Mouse (Mus musculus): Measurements from ENCODE around the gene Msh3. TPM values are rescaled to one million over a fixed set of nuclear protein-coding genes. Genes with fewer than 3 reads are reported as not detected.

The Msh3 gene
- polyA plus RNA-seq, 1 experiment from 2014 or later: 24.8 TPM

DNA sequence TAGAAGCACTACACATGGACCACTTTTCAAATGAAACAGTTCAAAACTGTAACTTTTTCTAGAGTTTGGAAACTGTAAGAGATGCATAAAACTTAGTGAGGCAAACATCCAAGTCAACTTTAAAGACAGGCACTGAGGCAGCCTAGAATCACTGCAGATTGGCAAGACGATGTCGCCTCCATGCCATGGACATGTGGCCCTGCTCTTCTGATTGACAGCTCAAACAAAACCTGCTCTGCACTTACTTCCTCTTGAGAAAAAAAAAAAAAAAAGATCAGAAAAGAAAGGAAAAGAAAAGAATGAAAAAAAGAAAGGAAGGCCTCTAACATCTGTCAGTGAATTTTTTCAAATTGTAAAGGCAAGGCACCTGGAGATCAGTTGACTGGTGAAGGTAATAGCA, 77.8 kb downstream of the Msh3 start:
- peaks cover 10% of the 10 kb centered on the region for H3K4me1 ChIP-seq (replicated peaks; ENCODE audit: control insufficient read depth, insufficient read depth, low read length)
- no peak overlapping the region for H3K27ac ChIP-seq (ENCODE audit: low read length)
- ATAC-seq (ENCODE audit: low read depth): no peak
- no peak overlapping the region for H3K4me2 ChIP-seq (ENCODE audit: low read depth, low read length)
- no peaks in the 10 kb centered on the region for H3K27me3 ChIP-seq (ENCODE audit: control insufficient read depth, insufficient read depth, low read depth, low read length)
- no peaks in the 10 kb centered on the region; the same call in 1 of the 2 replicates for H3K36me3 ChIP-seq (ENCODE audit: control insufficient read depth, insufficient read depth, low read length)
- 87% methylated on average over 2 of the region's 2 CpGs for WGBS
- H3K9ac ChIP-seq (ENCODE audit: low read length): no peak overlapping the region
- no peak overlapping the region for H3K4me3 ChIP-seq (ENCODE audit: low read length)
- no peaks in the 10 kb centered on the region for H3K9me3 ChIP-seq (ENCODE audit: control insufficient read depth, low read length)

DNA sequence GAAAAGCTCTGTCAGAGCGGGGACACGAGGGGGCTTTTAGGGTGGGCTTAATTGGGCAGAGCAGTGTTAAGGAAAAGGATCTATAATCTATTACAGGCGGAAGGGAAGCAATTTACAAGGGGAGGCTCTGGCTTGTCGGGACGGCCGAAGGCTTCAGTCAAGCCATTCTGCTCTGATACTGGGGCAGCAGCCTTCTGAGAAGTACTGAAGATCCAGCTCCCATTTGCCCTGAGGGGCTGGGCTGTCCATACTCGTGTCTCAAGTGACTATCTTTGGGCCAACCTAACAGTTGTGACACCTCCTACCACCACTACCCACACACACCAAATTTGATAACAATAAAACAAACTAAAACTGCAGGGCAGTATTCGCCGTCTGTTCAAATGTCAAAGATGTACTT, 79.5 kb downstream of the Msh3 start:
- no peak overlapping the region for H3K4me3 ChIP-seq (ENCODE audit: low read length)
- H3K9me3 ChIP-seq (ENCODE audit: control insufficient read depth, low read length): no peaks in the 10 kb centered on the region
- no peaks in the 10 kb centered on the region for H3K36me3 ChIP-seq (ENCODE audit: control insufficient read depth, insufficient read depth, low read length)
- peaks cover 10% of the 10 kb centered on the region for H3K4me1 ChIP-seq (replicated peaks; ENCODE audit: control insufficient read depth, insufficient read depth, low read length)
- H3K4me2 ChIP-seq (ENCODE audit: low read depth, low read length): no peak overlapping the region
- H3K27me3 ChIP-seq (ENCODE audit: control insufficient read depth, insufficient read depth, low read depth, low read length): no peaks in the 10 kb centered on the region
- H3K27ac ChIP-seq (ENCODE audit: low read length): peak overlapping the region; percentile 46; the same call in 1 of the 2 replicates
- WGBS: 89% methylated on average over 9 of the region's 9 CpGs
- no peak for ATAC-seq (ENCODE audit: low read depth)
- H3K9ac ChIP-seq (ENCODE audit: low read length): no peak overlapping the region

GRCm38 (mm10) chr13:92274274-92275198, 80.3 kb downstream of the Msh3 start:
- Histone ChIP-seq H3K4me1 (replicated peaks; ENCODE audit: control insufficient read depth, insufficient read depth, low read length) (peaks cover 10% of the 10 kb centered on the region), H3K36me3 (ENCODE audit: control insufficient read depth, insufficient read depth, low read length) (no peaks in the 10 kb centered on the region), H3K4me2 (ENCODE audit: low read depth, low read length) (peak overlapping the region; percentile 25; the same call in 1 of the 2 replicates), H3K27ac (ENCODE audit: low read length) (peak overlapping the region; percentile 46), H3K4me3 (ENCODE audit: low read length) (no peak overlapping the region), H3K9me3 (ENCODE audit: control insufficient read depth, low read length) (no peaks in the 10 kb centered on the region), H3K9ac (ENCODE audit: low read length) (no peak overlapping the region), H3K27me3 (ENCODE audit: control insufficient read depth, insufficient read depth, low read depth, low read length) (no peaks in the 10 kb centered on the region)
- 21% methylated on average over 14 of the region's 14 CpGs for WGBS
- peak; percentile 97 for ATAC-seq (ENCODE audit: low read depth)

- no peak overlapping the region for H3K9ac ChIP-seq (ENCODE audit: low read length)
These were observed 87.7 kb downstream of the Msh3 start for GRCm38 (mm10) chr13:92267076-92267475.

GRCm38 (mm10) chr13:92263566-92263965, 91.2 kb downstream of the Msh3 start:
- Histone ChIP-seq H3K27me3 (ENCODE audit: control insufficient read depth, insufficient read depth, low read depth, low read length) (no peaks in the 10 kb centered on the region), H3K9ac (ENCODE audit: low read length) (no peak overlapping the region), H3K36me3 (ENCODE audit: control insufficient read depth, insufficient read depth, low read length) (0 out of 2 replicates have a peak, but pooled peaks cover 2% of the 10 kb centered on the region), H3K4me2 (ENCODE audit: low read depth, low read length) (no peak overlapping the region), H3K9me3 (ENCODE audit: control insufficient read depth, low read length) (no peaks in the 10 kb centered on the region), H3K4me3 (ENCODE audit: low read length) (no peak overlapping the region), H3K4me1 (replicated peaks; ENCODE audit: control insufficient read depth, insufficient read depth, low read length) (no peaks in the 10 kb centered on the region), H3K27ac (ENCODE audit: low read length) (no peak overlapping the region)
- 86% methylated on average over 6 of the region's 6 CpGs for WGBS
- ATAC-seq (ENCODE audit: low read depth): no peak

More at GRCm38 (mm10) chr13:92267076-92267475, 87.7 kb downstream of the Msh3 start:
- H3K36me3 ChIP-seq (ENCODE audit: control insufficient read depth, insufficient read depth, low read length): 0 out of 2 replicates have a peak, but pooled peaks cover 2% of the 10 kb centered on the region
- 83% methylated on average over 3 of the region's 3 CpGs for WGBS
- H3K9me3 ChIP-seq (ENCODE audit: control insufficient read depth, low read length): no peaks in the 10 kb centered on the region
- no peak overlapping the region for H3K27ac ChIP-seq (ENCODE audit: low read length)
- no peaks in the 10 kb centered on the region for H3K4me1 ChIP-seq (replicated peaks; ENCODE audit: control insufficient read depth, insufficient read depth, low read length)
- no peak overlapping the region for H3K4me2 ChIP-seq (ENCODE audit: low read depth, low read length)
- ATAC-seq (ENCODE audit: low read depth): no peak
- no peak overlapping the region for H3K4me3 ChIP-seq (ENCODE audit: low read length)
- H3K27me3 ChIP-seq (ENCODE audit: control insufficient read depth, insufficient read depth, low read depth, low read length): no peaks in the 10 kb centered on the region

- no peaks in the 10 kb centered on the region for H3K4me1 ChIP-seq (replicated peaks; ENCODE audit: control insufficient read depth, insufficient read depth, low read length)
- WGBS: 75% methylated on average over 5 of the region's 5 CpGs
- H3K9me3 ChIP-seq (ENCODE audit: control insufficient read depth, low read length): no peaks in the 10 kb centered on the region
- H3K4me3 ChIP-seq (ENCODE audit: low read length): no peak overlapping the region
- ATAC-seq (ENCODE audit: low read depth): no peak
- H3K4me2 ChIP-seq (ENCODE audit: low read depth, low read length): no peak overlapping the region
- no peak overlapping the region for H3K27ac ChIP-seq (ENCODE audit: low read length)
- no peaks in the 10 kb centered on the region for H3K27me3 ChIP-seq (ENCODE audit: control insufficient read depth, insufficient read depth, low read depth, low read length)
- no peak overlapping the region for H3K9ac ChIP-seq (ENCODE audit: low read length)
- H3K36me3 ChIP-seq (ENCODE audit: control insufficient read depth, insufficient read depth, low read length): 0 out of 2 replicates have a peak, but pooled peaks cover 2% of the 10 kb centered on the region
These were observed 93.5 kb downstream of the Msh3 start for GRCm38 (mm10) chr13:92261329-92261728.

GRCm38 (mm10) chr13:92255480-92255879, 99.3 kb downstream of the Msh3 start:
- no peak overlapping the region for H3K4me3 ChIP-seq (ENCODE audit: low read length)
- H3K9me3 ChIP-seq (ENCODE audit: control insufficient read depth, low read length): no peaks in the 10 kb centered on the region
- H3K4me1 ChIP-seq (replicated peaks; ENCODE audit: control insufficient read depth, insufficient read depth, low read length): no peaks in the 10 kb centered on the region
- no peak overlapping the region for H3K27ac ChIP-seq (ENCODE audit: low read length)
- no peak for ATAC-seq (ENCODE audit: low read depth)
- no peaks in the 10 kb centered on the region for H3K27me3 ChIP-seq (ENCODE audit: control insufficient read depth, insufficient read depth, low read depth, low read length)
- no peaks in the 10 kb centered on the region for H3K36me3 ChIP-seq (ENCODE audit: control insufficient read depth, insufficient read depth, low read length)
- H3K9ac ChIP-seq (ENCODE audit: low read length): no peak overlapping the region
- 54% methylated on average over 3 of the region's 3 CpGs for WGBS
- no peak overlapping the region for H3K4me2 ChIP-seq (ENCODE audit: low read depth, low read length)

DNA sequence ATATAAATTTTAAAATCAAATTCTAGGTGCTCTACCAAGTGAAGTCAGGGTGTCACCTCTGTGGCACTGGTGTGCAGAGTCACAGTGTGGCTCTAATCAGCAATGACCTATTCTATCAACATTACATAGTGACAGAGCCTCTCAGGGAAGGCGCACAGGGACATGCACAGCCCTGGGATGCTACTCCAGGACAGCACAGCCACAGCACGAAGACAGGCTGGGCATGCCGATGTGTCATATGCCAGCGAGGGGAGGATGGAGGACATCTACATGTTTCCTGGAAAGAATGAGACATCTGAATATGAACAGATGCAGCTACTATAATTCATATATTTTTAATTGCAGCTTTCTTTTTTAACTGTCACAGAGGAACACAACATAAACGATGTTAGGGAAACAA, 101.0 kb downstream of the Msh3 start:
- Histone ChIP-seq H3K9ac (ENCODE audit: low read length) (no peak overlapping the region), H3K4me2 (ENCODE audit: low read depth, low read length) (no peak overlapping the region), H3K27ac (ENCODE audit: low read length) (no peak overlapping the region), H3K4me3 (ENCODE audit: low read length) (no peak overlapping the region), H3K27me3 (ENCODE audit: control insufficient read depth, insufficient read depth, low read depth, low read length) (no peaks in the 10 kb centered on the region), H3K36me3 (ENCODE audit: control insufficient read depth, insufficient read depth, low read length) (no peaks in the 10 kb centered on the region), H3K4me1 (replicated peaks; ENCODE audit: control insufficient read depth, insufficient read depth, low read length) (no peaks in the 10 kb centered on the region), H3K9me3 (ENCODE audit: control insufficient read depth, low read length) (no peaks in the 10 kb centered on the region)
- WGBS: 90% methylated on average over 5 of the region's 5 CpGs
- no peak for ATAC-seq (ENCODE audit: low read depth)

GRCm38 (mm10) chr13:92252331-92252730, 102.5 kb downstream of the Msh3 start:
- Histone ChIP-seq H3K4me3 (ENCODE audit: low read length) (no peak overlapping the region), H3K4me1 (replicated peaks; ENCODE audit: control insufficient read depth, insufficient read depth, low read length) (no peaks in the 10 kb centered on the region), H3K9me3 (ENCODE audit: control insufficient read depth, low read length) (no peaks in the 10 kb centered on the region), H3K27ac (ENCODE audit: low read length) (no peak overlapping the region), H3K27me3 (ENCODE audit: control insufficient read depth, insufficient read depth, low read depth, low read length) (no peaks in the 10 kb centered on the region), H3K9ac (ENCODE audit: low read length) (no peak overlapping the region), H3K36me3 (ENCODE audit: control insufficient read depth, insufficient read depth, low read length) (no peaks in the 10 kb centered on the region), H3K4me2 (ENCODE audit: low read depth, low read length) (no peak overlapping the region)
- no peak for ATAC-seq (ENCODE audit: low read depth)

Data from lung, embryonic 16.5 days (tissue).